Mouse (Mus musculus) right cerebral cortex, postnatal 4 days (tissue): ENCODE measurements at regions not wholly inside any gene's neighbourhood (a gene's known extent, or its start where the extent isn't known, plus 50 kb on each side); places are given as distances from the start of the nearest gene placed in this dataset.

Experiments
- DNase-seq: peaks from one replicate; pipeline ENCODE4 v3.0.0-alpha.2; 2022

GRCm38 (mm10) chr13:73160289-73160688 lies 100.0 kb upstream of the Irx4 start:
- DNase-seq = peak; percentile 88

DNA sequence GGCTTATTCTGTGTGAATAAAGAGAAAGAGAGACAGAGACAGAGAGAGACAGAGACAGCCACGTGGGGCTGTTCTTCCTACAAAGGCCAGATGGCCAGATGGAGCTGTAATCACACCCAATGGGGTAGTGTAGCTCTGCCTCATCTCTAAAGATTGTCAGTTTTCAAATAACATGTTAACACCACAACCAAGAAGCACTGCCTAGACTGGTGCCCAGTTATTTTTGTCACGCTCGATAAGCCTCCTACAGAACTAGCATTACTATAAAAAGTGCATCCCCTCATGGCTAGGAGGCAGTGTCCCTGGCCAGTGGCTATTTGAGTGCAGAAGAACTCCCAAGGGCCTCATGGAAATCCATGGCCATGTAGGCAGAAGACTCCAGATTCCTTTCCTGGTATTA lies 90.0 kb upstream of the Irx4 start:
- no peak for DNase-seq

GRCm38 (mm10) chr13:73207931-73208448 lies 52.3 kb upstream of the Irx4 start:
- DNase-seq = no peak
